Mouse (Mus musculus) embryonic facial prominence, embryonic 13.5 days (tissue): ENCODE data around the gene Mphosph9. TPM values are rescaled to one million over a fixed set of nuclear protein-coding genes. Genes with fewer than 3 reads are reported as not detected.
"Not testable (repeated sequence)": the region's sequence is repeated elsewhere in the genome, so short reads cannot be mapped to it uniquely, and the experiment has no call there.

Experiments used
- ATAC-seq: fragments of 200-750 bp; cut with Nextera tagmentation; 2 replicates; pipeline ENCODE4 v1.8.0; 2017; ENCODE audit warnings: low read depth; ENCODE audit not compliant: insufficient number of reproducible peaks, insufficient read depth, low FRiP score, low TSS enrichment
- H3K27ac ChIP-seq: fragments of 300-500 bp; sonication (generic); 2 replicates; pipeline ENCODE4 v1.5.1; 2015; ENCODE audit warnings: moderate library complexity, mild to moderate bottlenecking, inconsistent platforms
- H3K27me3 ChIP-seq: fragments of 300-500 bp; sonication (generic); 2 replicates; pipeline ENCODE4 v1.6.1; 2015; ENCODE audit warnings: mild to moderate bottlenecking, inconsistent platforms
- H3K36me3 ChIP-seq: fragments of 300-500 bp; sonication (generic); 2 replicates; pipeline ENCODE4 v1.6.1; 2015; ENCODE audit warnings: mild to moderate bottlenecking, inconsistent platforms
- H3K4me1 ChIP-seq: fragments of 300-500 bp; sonication (generic); 2 replicates; pipeline ENCODE4 v1.6.1; 2015; ENCODE audit warnings: inconsistent platforms
- H3K4me2 ChIP-seq: fragments of 300-500 bp; sonication (generic); 2 replicates; pipeline ENCODE4 v1.6.1; 2015; ENCODE audit warnings: moderate library complexity, mild to moderate bottlenecking, inconsistent platforms
- H3K4me3 ChIP-seq: fragments of 300-500 bp; sonication (generic); 2 replicates; pipeline ENCODE4 v1.5.1; 2015; ENCODE audit warnings: mild to moderate bottlenecking, inconsistent platforms
- H3K9ac ChIP-seq: fragments of 300-500 bp; sonication (generic); 2 replicates; pipeline ENCODE4 v1.6.1; 2015; ENCODE audit warnings: mild to moderate bottlenecking, inconsistent platforms
- H3K9me3 ChIP-seq: fragments of 300-500 bp; sonication (generic); 2 replicates; pipeline ENCODE4 v1.6.1; 2016; ENCODE audit warnings: inconsistent platforms
- WGBS: fragments of 180-500 bp; shearing (Covaris S2); methylation state at CpG from one replicate; pipeline ENCODE4 v1.1.7; 2015; ENCODE audit warnings: mixed read lengths; 5-methylcytosine and 5-hydroxymethylcytosine counted together
- polyA plus RNA-seq: library from polyadenylated mRNA; unstranded; fragments of >200 nt; fragmentation: Nextera tagmentation; extraction: Ambion mirVana; gene quantifications from 2 replicates; pipeline ENCODE4 v1.2.1, GENCODE M21; 2015

Mphosph9 gene
- polyA plus RNA-seq, 1 experiment from 2014 or later = 14.0 TPM

DNA sequence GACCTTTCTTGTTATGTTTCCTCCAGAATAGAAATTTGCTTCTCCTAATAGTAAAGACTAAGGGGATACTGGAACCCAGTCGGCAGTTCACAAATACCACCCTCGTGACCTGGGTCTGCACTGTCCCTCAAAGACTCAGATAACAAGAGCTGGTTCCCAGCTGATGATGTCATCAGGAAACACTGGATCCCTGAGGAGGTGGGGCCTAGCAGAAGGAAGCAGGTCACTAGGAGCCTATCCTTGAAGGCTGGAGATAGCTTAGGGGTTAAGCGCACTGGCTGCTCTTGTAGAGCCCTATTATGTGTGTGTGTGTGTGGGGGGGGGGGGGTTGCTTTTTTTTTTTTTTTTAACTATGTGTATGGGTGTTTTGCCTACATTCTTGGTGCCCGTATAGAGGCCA is 27.6 kb downstream of the Mphosph9 start:
- Histone ChIP-seq H3K27me3 (no peaks in the 10 kb centered on the region), H3K4me1 (no peaks in the 10 kb centered on the region), H3K27ac (no peak overlapping the region), H3K9ac (no peak overlapping the region), H3K4me3 (no peak overlapping the region), H3K9me3 (no peaks in the 10 kb centered on the region), H3K4me2 (no peak overlapping the region), H3K36me3 (peaks cover 60% of the 10 kb centered on the region)
- no peak for ATAC-seq
- 71% methylated on average over 4 of the region's 4 CpGs for WGBS

DNA sequence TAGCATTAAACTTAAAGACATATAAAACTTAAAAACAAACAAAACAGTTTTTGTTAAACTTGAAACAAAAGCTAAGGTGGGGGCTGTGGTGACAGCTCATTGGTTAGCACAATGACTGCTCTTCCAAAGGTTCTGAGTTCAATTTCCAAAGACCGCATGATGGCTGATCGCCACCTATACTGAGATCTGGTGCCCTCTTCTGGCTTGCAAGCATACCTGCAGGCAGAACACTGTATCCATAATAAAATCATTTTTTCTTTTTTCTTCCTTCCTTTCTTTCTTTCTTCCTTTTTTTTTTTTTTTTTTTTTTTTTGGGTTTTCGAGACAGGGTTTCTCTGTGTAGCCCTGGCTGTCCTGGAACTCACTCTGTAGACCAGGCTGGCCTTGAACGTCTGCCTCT is 28.5 kb downstream of the Mphosph9 start:
- not testable (repeated sequence) for H3K9me3 ChIP-seq, H3K27ac ChIP-seq, H3K4me2 ChIP-seq, H3K27me3 ChIP-seq, H3K4me1 ChIP-seq, H3K4me3 ChIP-seq, ATAC-seq, H3K9ac ChIP-seq
- peaks cover 63% of the 10 kb centered on the region for H3K36me3 ChIP-seq
- WGBS = 53% methylated on average over 4 of the region's 4 CpGs

DNA sequence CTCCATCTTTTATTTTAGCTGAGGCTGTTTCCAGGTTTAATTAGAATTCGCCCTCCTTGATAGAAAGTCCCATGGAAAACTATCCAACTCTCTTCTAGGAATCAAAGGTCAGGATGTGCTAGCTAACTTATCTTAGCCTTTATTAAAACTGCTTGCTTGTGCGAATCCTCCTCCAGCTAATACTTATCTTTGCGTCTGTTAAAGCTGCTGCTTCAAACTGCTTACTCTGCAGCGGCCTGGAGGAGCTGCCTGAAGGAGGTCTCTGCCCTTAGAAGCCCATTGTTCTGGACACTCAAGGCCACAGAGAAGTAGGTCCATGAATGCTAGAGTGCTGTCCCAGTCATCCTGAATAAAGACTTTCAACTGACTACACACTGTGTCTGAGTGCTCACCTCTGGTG is 31.3 kb downstream of the Mphosph9 start:
- Histone ChIP-seq H3K36me3 (peaks cover 75% of the 10 kb centered on the region), H3K27ac (no peak overlapping the region), H3K4me3 (no peak overlapping the region), H3K4me1 (no peaks in the 10 kb centered on the region), H3K9ac (no peak overlapping the region), H3K27me3 (no peaks in the 10 kb centered on the region), H3K9me3 (no peaks in the 10 kb centered on the region), H3K4me2 (no peak overlapping the region)
- 96% methylated on average over 4 of the region's 4 CpGs for WGBS
- ATAC-seq = no peak

DNA sequence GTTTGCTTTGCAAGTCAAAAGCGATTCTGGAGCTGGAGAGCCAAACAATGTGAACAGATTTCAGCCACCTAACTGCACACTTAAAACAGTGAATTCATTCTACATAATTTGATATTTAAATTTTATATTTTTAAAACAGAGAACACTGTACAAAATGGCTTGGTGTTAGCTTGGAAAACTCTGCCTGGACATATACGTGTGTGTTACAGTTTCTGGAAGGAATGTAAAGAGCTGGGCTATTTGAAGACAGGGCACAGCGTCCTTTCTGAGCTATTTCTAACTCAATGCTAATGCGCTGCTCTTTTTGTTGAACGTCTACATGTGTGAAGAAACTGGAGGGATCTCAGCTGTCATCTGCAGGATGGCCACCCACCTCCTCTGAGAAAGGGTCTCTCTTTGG is 33.8 kb downstream of the Mphosph9 start:
- H3K36me3 ChIP-seq = peaks cover 86% of the 10 kb centered on the region

DNA sequence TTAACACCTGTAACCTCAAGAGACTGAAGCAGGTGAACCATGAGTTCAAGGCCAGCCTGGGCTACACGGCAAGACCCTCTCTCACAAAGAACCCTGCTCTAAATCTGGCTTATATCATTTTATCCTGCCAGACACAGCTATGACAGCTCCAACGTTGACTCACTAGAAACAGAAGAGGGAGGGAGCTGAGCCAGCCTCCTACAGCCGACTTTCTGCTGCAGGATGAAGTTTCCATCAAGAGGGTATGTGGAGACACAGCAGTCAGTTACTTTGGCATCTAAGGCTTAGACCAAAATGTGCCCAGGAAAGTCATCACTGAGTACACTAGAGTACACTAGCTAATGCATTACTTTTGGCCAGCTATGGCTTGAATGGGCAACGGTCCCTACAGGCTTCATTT is 37.6 kb downstream of the Mphosph9 start:
- 89% methylated on average over 4 of the region's 4 CpGs for WGBS
- peaks cover 90% of the 10 kb centered on the region for H3K36me3 ChIP-seq

More for the DNA sequence above, 33.8 kb downstream of the Mphosph9 start:
- 92% methylated on average over 5 of the region's 5 CpGs for WGBS
- no peak overlapping the region for H3K4me2 ChIP-seq
- H3K27ac ChIP-seq = no peak overlapping the region
- ATAC-seq = no peak
- H3K27me3 ChIP-seq = no peaks in the 10 kb centered on the region
- no peak overlapping the region for H3K9ac ChIP-seq
- no peak overlapping the region for H3K4me3 ChIP-seq
- no peaks in the 10 kb centered on the region for H3K4me1 ChIP-seq
- no peaks in the 10 kb centered on the region for H3K9me3 ChIP-seq

DNA sequence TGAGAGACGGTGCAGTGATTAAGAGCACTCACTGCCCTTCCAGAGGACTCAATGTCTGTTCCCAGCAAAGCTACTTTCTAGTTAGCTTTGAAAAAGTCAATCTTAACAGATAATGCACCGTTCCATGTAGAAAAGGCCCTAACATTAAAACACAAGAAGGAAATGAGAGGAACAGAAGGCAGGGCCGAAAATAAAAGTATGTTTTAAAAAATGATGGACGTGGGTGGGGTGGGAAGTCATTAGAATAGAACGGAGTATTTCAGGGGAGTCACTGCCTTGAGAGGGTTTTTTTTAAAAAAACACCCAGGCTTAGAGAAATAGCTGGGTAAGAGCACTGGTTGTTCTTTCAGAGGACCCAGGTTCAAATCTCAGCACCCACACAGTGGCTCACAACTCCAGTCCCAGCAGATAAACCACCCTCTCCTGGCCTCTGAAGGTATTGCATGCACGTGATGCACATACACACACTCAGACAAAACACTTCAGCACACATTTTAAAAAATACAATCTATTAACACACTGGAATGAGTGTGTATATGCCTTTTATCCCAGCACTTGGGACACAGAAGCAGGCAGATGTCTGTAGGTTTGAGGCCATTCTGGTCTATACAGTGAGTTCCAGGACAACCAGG is 40.0 kb downstream of the Mphosph9 start:
- H3K4me1 ChIP-seq = no peaks in the 10 kb centered on the region
- WGBS = 96% methylated on average over 6 of the region's 6 CpGs
- H3K4me2 ChIP-seq = no peak overlapping the region
- no peak overlapping the region for H3K27ac ChIP-seq
- peaks cover 82% of the 10 kb centered on the region for H3K36me3 ChIP-seq
- H3K4me3 ChIP-seq = no peak overlapping the region
- no peak for ATAC-seq
- no peaks in the 10 kb centered on the region for H3K27me3 ChIP-seq
- H3K9me3 ChIP-seq = peaks cover 3% of the 10 kb centered on the region; the same call in 1 of the 2 replicates
- H3K9ac ChIP-seq = no peak overlapping the region

More for the DNA sequence above, 37.6 kb downstream of the Mphosph9 start:
- ATAC-seq = no peak
- Histone ChIP-seq H3K4me3 (no peak overlapping the region), H3K9ac (no peak overlapping the region), H3K4me2 (no peak overlapping the region), H3K27ac (no peak overlapping the region), H3K27me3 (no peaks in the 10 kb centered on the region), H3K4me1 (no peaks in the 10 kb centered on the region), H3K9me3 (peaks cover 3% of the 10 kb centered on the region; the same call in 1 of the 2 replicates)

GRCm38 (mm10) chr5:124284330-124284729 is 43.4 kb downstream of the Mphosph9 start:
- Histone ChIP-seq H3K4me2 (no peak overlapping the region), H3K9ac (no peak overlapping the region), H3K9me3 (peaks cover 3% of the 10 kb centered on the region; the same call in 1 of the 2 replicates), H3K4me3 (no peak overlapping the region), H3K4me1 (no peaks in the 10 kb centered on the region), H3K27ac (no peak overlapping the region), H3K36me3 (peaks cover 78% of the 10 kb centered on the region), H3K27me3 (no peaks in the 10 kb centered on the region)
- 58% methylated on average over 3 of the region's 3 CpGs for WGBS
- ATAC-seq = no peak

GRCm38 (mm10) chr5:124282854-124283253 is 44.9 kb downstream of the Mphosph9 start:
- 93% methylated on average over 2 of the region's 2 CpGs for WGBS
- Histone ChIP-seq H3K9ac (no peak overlapping the region), H3K27ac (no peak overlapping the region), H3K4me2 (no peak overlapping the region), H3K4me3 (no peak overlapping the region), H3K27me3 (no peaks in the 10 kb centered on the region), H3K9me3 (peaks cover 2% of the 10 kb centered on the region; the same call in 1 of the 2 replicates), H3K36me3 (peaks cover 77% of the 10 kb centered on the region), H3K4me1 (no peaks in the 10 kb centered on the region)
- no peak for ATAC-seq

DNA sequence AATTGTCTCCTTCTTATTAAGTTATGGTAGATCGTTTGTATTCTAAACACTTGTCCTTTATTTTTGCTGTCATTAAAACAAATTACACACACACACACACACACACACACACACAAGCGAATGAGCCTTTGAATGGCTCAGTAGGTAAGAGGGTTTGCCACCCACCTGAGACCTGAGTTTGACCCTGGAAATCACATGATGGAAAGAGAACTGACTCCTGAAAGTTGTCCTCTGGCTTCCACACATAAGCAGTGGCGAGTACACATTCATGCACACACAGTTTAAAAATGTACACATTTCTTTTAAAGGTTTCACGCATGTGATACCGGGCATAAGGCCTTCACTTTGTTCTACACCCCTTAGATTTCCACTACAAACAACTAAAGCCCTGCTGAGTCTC is 57.5 kb downstream of the Mphosph9 start:
- Histone ChIP-seq H3K4me1 (peaks cover 15% of the 10 kb centered on the region), H3K27ac (0 out of 2 replicates have a peak overlapping the region, but pooled peaks have one; percentile 28), H3K4me2 (no peak overlapping the region), H3K36me3 (peaks cover 38% of the 10 kb centered on the region), H3K27me3 (no peaks in the 10 kb centered on the region), H3K9ac (no peak overlapping the region), H3K9me3 (no peaks in the 10 kb centered on the region), H3K4me3 (no peak overlapping the region)
- no peak for ATAC-seq
- 87% methylated on average over 5 of the region's 5 CpGs for whole genome bisulfite sequencing

DNA sequence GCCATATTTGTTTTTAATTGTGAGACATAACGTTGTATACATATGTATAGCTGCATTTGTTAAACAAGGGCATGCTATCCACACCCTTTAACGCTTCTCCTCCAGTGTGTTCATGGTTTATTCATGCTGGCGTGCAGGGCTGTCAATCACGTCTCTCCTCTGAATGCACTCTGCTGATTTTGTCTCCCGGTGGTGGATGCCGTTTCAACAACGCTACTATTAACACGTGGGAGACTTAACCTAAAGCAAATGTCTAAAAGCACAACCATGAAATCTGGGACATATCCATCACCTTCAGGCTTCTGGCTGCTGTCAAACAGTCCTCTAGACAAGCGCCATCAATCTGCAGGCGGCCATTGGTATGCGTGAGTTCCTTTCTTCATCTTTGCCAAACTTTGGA is 58.1 kb downstream of the Mphosph9 start:
- Histone ChIP-seq H3K4me3 (no peak overlapping the region), H3K36me3 (peaks cover 36% of the 10 kb centered on the region), H3K27ac (no peak overlapping the region), H3K4me1 (peaks cover 15% of the 10 kb centered on the region), H3K9me3 (no peaks in the 10 kb centered on the region), H3K9ac (no peak overlapping the region), H3K4me2 (no peak overlapping the region), H3K27me3 (no peaks in the 10 kb centered on the region)
- WGBS = 38% methylated on average over 11 of the region's 11 CpGs
- no peak for ATAC-seq

DNA sequence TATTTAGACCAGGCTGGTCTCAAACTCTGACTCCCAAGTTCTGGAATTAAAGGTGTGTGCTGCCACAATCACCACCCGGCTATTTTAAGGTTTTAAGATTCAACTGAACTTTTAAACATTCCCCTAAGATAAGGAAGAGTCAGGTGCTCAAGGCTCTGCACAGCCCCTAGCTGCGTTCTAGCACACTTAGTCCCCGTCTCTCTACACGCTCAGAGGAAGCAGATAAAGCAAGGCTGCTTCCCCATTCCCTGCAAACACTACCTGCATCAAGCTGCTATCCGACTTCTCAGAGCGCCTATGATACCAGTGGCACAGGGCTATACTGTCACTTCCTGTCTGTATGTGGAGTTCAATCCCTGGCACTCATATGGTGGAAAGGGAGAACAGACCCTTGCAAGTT is 60.1 kb downstream of the Mphosph9 start:
- H3K4me3 ChIP-seq = no peak overlapping the region
- H3K4me1 ChIP-seq = peaks cover 15% of the 10 kb centered on the region
- WGBS = 86% methylated on average over 6 of the region's 6 CpGs
- H3K36me3 ChIP-seq = peaks cover 45% of the 10 kb centered on the region
- no peak overlapping the region for H3K27ac ChIP-seq
- ATAC-seq = no peak
- no peak overlapping the region for H3K9ac ChIP-seq
- no peaks in the 10 kb centered on the region for H3K27me3 ChIP-seq
- H3K4me2 ChIP-seq = no peak overlapping the region
- no peaks in the 10 kb centered on the region for H3K9me3 ChIP-seq

- Histone ChIP-seq H3K4me3 (no peak overlapping the region), H3K9ac (no peak overlapping the region), H3K9me3 (no peaks in the 10 kb centered on the region), H3K4me2 (no peak overlapping the region), H3K4me1 (peaks cover 15% of the 10 kb centered on the region), H3K27ac (no peak overlapping the region), H3K27me3 (no peaks in the 10 kb centered on the region), H3K36me3 (peaks cover 54% of the 10 kb centered on the region)
- WGBS = 88% methylated on average over 6 of the region's 6 CpGs
- no peak for ATAC-seq
These were observed 61.0 kb downstream of the Mphosph9 start for GRCm38 (mm10) chr5:124266821-124267220.
